In genomic region chr2:134856691-134857090, GRCm38 (mm10) we compare ENCODE assay signal across 13 mouse cellular contexts.
DNase-seq lines count a peak whose midpoint lies in the region; ATAC-seq and TF ChIP-seq lines count a peak whose summit lies in the region.
"Had no signal": no experiment of that assay in that cellular context is flagged by ENCODE, and none has a peak within 500 bp of the region (broad histone marks: within the 10 kb centered on the region; RNA-seq: fewer than 3 reads in every experiment).

No protein-coding gene starts in this region.

- no peaks in the 10 kb centered on the region for H3K36me3 ChIP-seq in hindbrain, embryonic 11.5 days (ENCODE audit: control insufficient read depth, insufficient read depth, low read length)
- no peaks in the 10 kb centered on the region for H3K36me3 ChIP-seq in hindbrain, embryonic 12.5 days
- no peaks in the 10 kb centered on the region for H3K36me3 ChIP-seq in liver, postnatal 0 days (replicated peaks; ENCODE audit: insufficient read depth, low read length)
- H3K36me3 ChIP-seq in liver, embryonic 12.5 days: no peaks in the 10 kb centered on the region
- no peaks in the 10 kb centered on the region for H3K36me3 ChIP-seq in intestine, embryonic 16.5 days (ENCODE audit: control insufficient read depth, insufficient read depth, low read length)
- H3K36me3 ChIP-seq in stomach, postnatal 0 days (ENCODE audit: control insufficient read depth, insufficient read depth, low read length): no peaks in the 10 kb centered on the region
- H3K36me3 ChIP-seq: hindbrain, embryonic 15.5 days; midbrain, embryonic 10.5 days had no signal

- 16% methylated on average over 2 of the region's 2 CpGs for WGBS in hindbrain, embryonic 11.5 days
- 15% methylated on average over 2 of the region's 2 CpGs for WGBS in hindbrain, embryonic 12.5 days
- WGBS in liver, postnatal 0 days (ENCODE audit: insufficient replicate concordance): 45% methylated on average over 2 of the region's 2 CpGs
- WGBS in liver, embryonic 12.5 days (ENCODE audit: insufficient replicate concordance): 52% methylated on average over 2 of the region's 2 CpGs
- WGBS in intestine, embryonic 16.5 days: 46% methylated on average over 2 of the region's 2 CpGs
- 48% methylated on average over 2 of the region's 2 CpGs for WGBS in stomach, postnatal 0 days

- no peak for ATAC-seq in hindbrain, embryonic 11.5 days (ENCODE audit: low FRiP score)
- ATAC-seq in hindbrain, embryonic 12.5 days (ENCODE audit: low FRiP score): no peak
- ATAC-seq in liver, postnatal 0 days: 0 out of 2 replicates have a peak, but pooled peaks have one; percentile 31
- no peak for ATAC-seq in liver, embryonic 12.5 days
- ATAC-seq in intestine, embryonic 16.5 days: peak; percentile 46; the same call in 1 of the 2 replicates
- no peak for ATAC-seq in stomach, postnatal 0 days (ENCODE audit: low FRiP score, low TSS enrichment)

- no peak overlapping the region for H3K4me2 ChIP-seq in hindbrain, embryonic 11.5 days (replicated peaks; ENCODE audit: low read depth, low read length)
- no peak overlapping the region for H3K4me2 ChIP-seq in hindbrain, embryonic 12.5 days (replicated peaks)
- H3K4me2 ChIP-seq in liver, postnatal 0 days (ENCODE audit: low read depth, low read length): no peak overlapping the region
- H3K4me2 ChIP-seq in liver, embryonic 12.5 days: no peak overlapping the region
- no peak overlapping the region for H3K4me2 ChIP-seq in intestine, embryonic 16.5 days (ENCODE audit: low read depth, low read length)
- H3K4me2 ChIP-seq in stomach, postnatal 0 days (replicated peaks; ENCODE audit: low read depth): no peak overlapping the region
- H3K4me2 ChIP-seq: hindbrain, embryonic 15.5 days had no signal

- TF ChIP-seq EP300 in liver, postnatal 0 days (IDR thresholded peaks at IDR 0.05; ENCODE audit: low read depth): no peak
- no peak for TF ChIP-seq EP300 in stomach, postnatal 0 days (optimal IDR thresholded peaks at IDR 0.05)

- no peak overlapping the region for H3K4me3 ChIP-seq in hindbrain, embryonic 11.5 days (ENCODE audit: low read depth, low read length)
- no peak overlapping the region for H3K4me3 ChIP-seq in hindbrain, embryonic 12.5 days
- H3K4me3 ChIP-seq in liver, postnatal 0 days (ENCODE audit: low read depth, low read length): no peak overlapping the region
- no peak overlapping the region for H3K4me3 ChIP-seq in liver, embryonic 12.5 days
- no peak overlapping the region for H3K4me3 ChIP-seq in intestine, embryonic 16.5 days (ENCODE audit: low read length)
- no peak overlapping the region for H3K4me3 ChIP-seq in stomach, postnatal 0 days (ENCODE audit: low read depth, low read length)
- H3K4me3 ChIP-seq: hindbrain, embryonic 15.5 days; midbrain, embryonic 10.5 days had no signal

- DNase-seq in hindbrain, embryonic 11.5 days (ENCODE audit: low spot score): peak; percentile 7
- no peak for DNase-seq in liver, postnatal 0 days
- DNase-seq in embryo, embryonic 9.5 days (ENCODE audit: extremely low spot score): peak; percentile 17
- no peak for DNase-seq in thymus, adult 18-20 months
- DNase-seq in stomach, postnatal 0 days (ENCODE audit: low spot score): no peak
- DNase-seq: cerebellum, adult 9-11 months; liver; lung, postnatal 14 days had no signal

- H3K27ac ChIP-seq in hindbrain, embryonic 11.5 days (ENCODE audit: low read depth, low read length): no peak overlapping the region
- H3K27ac ChIP-seq in hindbrain, embryonic 12.5 days: no peak overlapping the region
- peak overlapping the region; percentile 53 for H3K27ac ChIP-seq in liver, postnatal 0 days (ENCODE audit: low read depth)
- H3K27ac ChIP-seq in liver, embryonic 12.5 days: no peak overlapping the region
- no peak overlapping the region for H3K27ac ChIP-seq in intestine, embryonic 16.5 days (ENCODE audit: low read length)
- H3K27ac ChIP-seq in stomach, postnatal 0 days (replicated peaks): no peak overlapping the region
- H3K27ac ChIP-seq: hindbrain, embryonic 15.5 days; midbrain, embryonic 10.5 days had no signal

- H3K27me3 ChIP-seq in hindbrain, embryonic 11.5 days (ENCODE audit: control insufficient read depth, insufficient read depth, low read length): no peaks in the 10 kb centered on the region
- H3K27me3 ChIP-seq in hindbrain, embryonic 12.5 days: no peaks in the 10 kb centered on the region
- H3K27me3 ChIP-seq in liver, postnatal 0 days (ENCODE audit: insufficient read depth, low read length): no peaks in the 10 kb centered on the region
- no peaks in the 10 kb centered on the region for H3K27me3 ChIP-seq in liver, embryonic 12.5 days (replicated peaks)
- no peaks in the 10 kb centered on the region for H3K27me3 ChIP-seq in intestine, embryonic 16.5 days (replicated peaks; ENCODE audit: control insufficient read depth, insufficient read depth, low read length)
- no peaks in the 10 kb centered on the region for H3K27me3 ChIP-seq in stomach, postnatal 0 days (ENCODE audit: control insufficient read depth, insufficient read depth, low read length)
- H3K27me3 ChIP-seq: hindbrain, embryonic 15.5 days had no signal

- H3K4me1 ChIP-seq in hindbrain, embryonic 11.5 days (replicated peaks; ENCODE audit: control insufficient read depth, insufficient read depth, low read length): no peaks in the 10 kb centered on the region
- 0 out of 2 replicates have a peak, but pooled peaks cover 3% of the 10 kb centered on the region for H3K4me1 ChIP-seq in hindbrain, embryonic 12.5 days
- H3K4me1 ChIP-seq in liver, postnatal 0 days (ENCODE audit: insufficient read depth): peaks cover 9% of the 10 kb centered on the region; the same call in 1 of the 2 replicates
- H3K4me1 ChIP-seq in liver, embryonic 12.5 days: no peaks in the 10 kb centered on the region; the same call in 1 of the 2 replicates
- H3K4me1 ChIP-seq in intestine, embryonic 16.5 days (ENCODE audit: control insufficient read depth, insufficient read depth, low read length): no peaks in the 10 kb centered on the region
- 0 out of 2 replicates have a peak, but pooled peaks cover 2% of the 10 kb centered on the region for H3K4me1 ChIP-seq in stomach, postnatal 0 days (replicated peaks; ENCODE audit: control insufficient read depth, insufficient read depth)

- no peak overlapping the region for H3K9ac ChIP-seq in hindbrain, embryonic 11.5 days (ENCODE audit: low read depth, low read length)
- no peak overlapping the region for H3K9ac ChIP-seq in hindbrain, embryonic 12.5 days
- H3K9ac ChIP-seq in liver, postnatal 0 days (replicated peaks): no peak overlapping the region
- no peak overlapping the region for H3K9ac ChIP-seq in liver, embryonic 12.5 days
- no peak overlapping the region for H3K9ac ChIP-seq in intestine, embryonic 16.5 days (ENCODE audit: low read depth, low read length)
- no peak overlapping the region for H3K9ac ChIP-seq in stomach, postnatal 0 days (ENCODE audit: low read length)
- H3K9ac ChIP-seq: hindbrain, embryonic 15.5 days had no signal

- TF ChIP-seq CTCF in liver, postnatal 0 days (IDR thresholded peaks at IDR 0.05; ENCODE audit: low read depth): no peak
- no peak for TF ChIP-seq CTCF in stomach, postnatal 0 days (IDR thresholded peaks at IDR 0.05; ENCODE audit: low read depth)

- H3K9me3 ChIP-seq in hindbrain, embryonic 11.5 days (ENCODE audit: control insufficient read depth, low read length): no peaks in the 10 kb centered on the region
- H3K9me3 ChIP-seq in hindbrain, embryonic 12.5 days (replicated peaks): no peaks in the 10 kb centered on the region
- H3K9me3 ChIP-seq in liver, postnatal 0 days (ENCODE audit: low read length): no peaks in the 10 kb centered on the region
- no peaks in the 10 kb centered on the region for H3K9me3 ChIP-seq in liver, embryonic 12.5 days (replicated peaks)
- no peaks in the 10 kb centered on the region for H3K9me3 ChIP-seq in intestine, embryonic 16.5 days (ENCODE audit: control insufficient read depth, low read length)
- no peaks in the 10 kb centered on the region for H3K9me3 ChIP-seq in stomach, postnatal 0 days (ENCODE audit: control insufficient read depth, low read length)
- H3K9me3 ChIP-seq: hindbrain, embryonic 15.5 days; midbrain, embryonic 10.5 days had no signal

Comparison
In these comparisons a context has a peak if more than half of its experiments do, and no peak if none do; other contexts are left out.
1. ATAC-seq: peak in liver, postnatal 0 days (single experiment) and intestine, embryonic 16.5 days (single experiment); none in hindbrain, embryonic 11.5 days (single experiment), hindbrain, embryonic 12.5 days (single experiment), liver, embryonic 12.5 days (single experiment) and stomach, postnatal 0 days (single experiment).
2. DNase-seq: peak in hindbrain, embryonic 11.5 days (single experiment) and embryo, embryonic 9.5 days (single experiment); none in liver, postnatal 0 days (single experiment), thymus, adult 18-20 months (0 of 2) and stomach, postnatal 0 days (single experiment).